Mouse (Mus musculus) retina, embryonic 14.5 days (tissue): ENCODE measurements at regions not wholly inside any gene's neighbourhood (a gene's known extent, or its start where the extent isn't known, plus 50 kb on each side); places are given as distances from the start of the nearest gene placed in this dataset.
A peak's percentile ranks its signal among the peaks of the same experiment; 100 is the strongest.
"Not testable (repeated sequence)": the region's sequence is repeated elsewhere in the genome, so short reads cannot be mapped to it uniquely, and the experiment has no call there.

Experiments
- DNase-seq: peaks from one replicate; pipeline ENCODE4 v3.0.0-alpha.2; 2015; ENCODE audit warnings: low spot score

DNA sequence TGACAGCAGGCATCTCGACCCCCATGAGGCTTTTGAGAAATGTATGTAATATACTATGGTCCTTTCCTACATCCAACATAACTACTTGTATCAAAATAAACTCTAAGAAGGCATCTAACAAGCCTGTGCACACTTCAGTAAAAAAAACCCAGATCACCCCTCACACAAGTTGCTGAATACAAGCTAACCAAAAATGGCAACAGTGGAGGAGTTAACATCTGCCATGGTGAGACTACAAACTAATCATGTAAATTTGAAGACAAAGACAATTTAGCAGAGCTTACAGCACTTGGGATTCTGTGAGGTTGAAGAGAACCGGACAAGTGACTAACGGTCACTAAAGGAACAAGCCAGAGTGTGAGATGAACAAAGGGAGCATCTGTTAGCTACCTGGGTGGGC is 380.6 kb upstream of the Ngly1 start:
- no peak for DNase-seq

DNA sequence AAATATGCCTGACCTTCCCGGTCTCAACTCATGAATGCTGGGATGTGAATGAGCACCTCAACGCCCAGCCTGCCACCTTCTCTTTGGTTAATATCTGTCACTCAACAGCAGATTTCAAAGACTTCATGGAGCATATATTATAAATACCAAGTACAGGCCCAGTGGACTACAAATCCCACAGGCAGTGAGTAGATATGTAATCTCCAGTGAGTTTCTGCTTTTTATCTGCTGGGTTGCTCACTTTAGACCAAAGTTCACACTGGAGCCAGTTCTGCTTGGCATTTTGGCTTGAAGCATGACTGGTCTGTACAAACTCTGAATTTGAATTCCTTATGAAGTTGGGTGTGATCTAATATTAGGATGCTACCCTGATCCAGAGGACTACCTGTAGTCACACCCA is 377.1 kb upstream of the Ngly1 start:
- DNase-seq, result no peak

DNA sequence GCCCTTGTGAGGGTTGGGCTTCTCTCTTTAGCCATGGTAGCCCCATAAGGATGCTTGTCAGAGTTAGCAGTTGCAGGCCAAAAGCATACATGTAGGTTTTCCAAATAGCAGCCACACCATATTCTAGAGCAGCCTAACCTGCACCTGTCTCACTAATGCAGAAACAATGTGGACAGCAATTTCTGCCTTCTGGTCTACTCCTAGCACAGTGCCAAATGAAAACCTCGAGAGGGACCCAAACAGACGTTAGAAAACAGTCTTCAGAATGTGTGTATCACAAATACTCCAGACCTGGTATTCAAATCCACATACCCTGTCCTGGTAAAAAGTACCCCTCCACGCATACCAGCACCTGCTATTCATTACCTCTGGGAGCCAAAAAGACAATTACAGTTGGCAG is 368.9 kb upstream of the Ngly1 start:
- no peak for DNase-seq

DNA sequence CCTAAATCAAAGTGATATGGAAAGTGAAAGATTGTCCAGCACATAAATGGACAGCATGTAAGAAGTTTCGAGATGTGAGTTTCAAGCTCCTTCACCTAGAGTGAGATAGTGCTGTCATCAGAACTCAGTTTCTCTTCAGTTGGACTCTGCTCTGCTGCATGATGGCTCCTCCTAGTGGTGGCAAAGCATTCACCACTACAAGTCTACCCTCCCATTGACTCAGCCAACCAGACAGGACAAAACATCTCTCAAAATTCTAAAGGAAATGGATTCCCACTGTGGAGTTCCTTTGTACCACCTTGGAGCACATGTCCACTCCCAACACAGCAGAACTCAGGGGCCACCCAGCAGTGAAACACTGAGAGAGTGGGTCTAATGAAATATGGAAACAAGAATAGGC is 367.8 kb upstream of the Ngly1 start:
- peak; percentile 23 for DNase-seq

DNA sequence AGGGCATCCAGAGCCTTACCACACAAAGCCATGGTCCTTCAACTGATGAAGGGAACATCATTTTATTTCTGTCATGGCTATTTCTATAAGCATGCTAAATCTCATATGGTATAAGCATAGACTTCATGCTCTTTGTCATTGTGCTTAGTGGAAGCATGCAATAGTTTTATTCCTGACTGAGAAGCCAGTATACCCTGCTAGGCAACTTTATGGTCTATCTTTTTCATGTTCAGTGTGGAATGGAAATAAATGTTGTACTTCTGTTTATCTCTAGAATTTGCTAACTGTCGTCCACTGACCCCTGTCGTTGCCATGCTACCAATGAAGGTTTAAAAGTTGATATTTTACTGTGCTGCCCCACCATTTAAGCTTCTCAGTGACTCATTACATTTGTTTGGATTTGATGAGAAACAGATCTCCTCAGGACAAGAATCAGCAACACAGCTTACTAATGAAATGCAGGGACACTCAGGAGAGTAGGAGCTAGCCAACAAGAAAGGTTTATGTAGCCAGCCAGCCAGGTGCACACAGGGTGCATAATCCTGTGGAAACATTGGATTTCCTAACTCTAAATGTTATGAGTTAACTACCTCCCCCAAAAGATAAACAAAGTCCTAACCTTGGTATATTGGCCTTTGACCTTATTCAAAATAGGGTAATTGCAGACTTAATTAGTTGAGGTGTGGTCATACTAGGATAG is 364.3 kb upstream of the Ngly1 start:
- no peak for DNase-seq

DNA sequence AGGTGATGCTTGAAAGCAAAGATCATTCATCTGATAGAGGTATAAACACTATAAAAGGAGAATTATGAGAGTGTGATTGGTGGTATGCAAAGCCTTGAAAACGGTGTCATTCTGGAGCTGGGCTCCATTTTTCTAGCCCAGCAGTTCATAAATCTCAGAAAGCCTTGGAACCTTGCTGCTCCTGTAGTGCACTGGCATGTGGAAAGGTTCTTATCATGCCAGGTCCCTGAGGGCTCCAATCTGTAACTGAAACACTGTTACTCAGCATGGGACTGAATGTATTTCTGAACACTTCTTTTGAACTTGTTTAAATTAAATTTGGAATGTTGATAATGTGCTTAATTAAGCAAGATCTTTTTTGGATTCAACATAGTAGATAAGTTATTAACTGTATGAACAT is 352.0 kb upstream of the Ngly1 start:
- DNase-seq, result no peak

DNA sequence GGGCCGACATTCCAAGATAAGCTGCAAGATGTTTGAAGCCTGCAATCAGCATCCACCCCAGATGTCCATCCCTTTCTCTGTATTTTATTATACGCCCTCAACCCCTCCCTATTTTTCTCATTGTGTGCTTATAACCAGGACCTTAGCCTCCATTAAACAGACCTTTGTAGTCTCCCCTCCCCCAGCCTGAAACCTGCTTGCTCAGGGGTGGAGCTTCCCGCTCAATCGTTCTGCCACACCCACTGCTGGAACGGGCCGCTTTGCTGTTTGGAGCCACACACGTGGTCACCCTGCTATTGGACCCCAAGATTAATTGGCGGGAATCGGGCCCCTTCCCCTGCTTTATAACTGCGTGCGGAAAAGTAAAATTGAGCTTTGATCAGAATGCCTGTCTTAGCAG is 342.7 kb upstream of the Ngly1 start:
- DNase-seq, result not testable (repeated sequence)

DNA sequence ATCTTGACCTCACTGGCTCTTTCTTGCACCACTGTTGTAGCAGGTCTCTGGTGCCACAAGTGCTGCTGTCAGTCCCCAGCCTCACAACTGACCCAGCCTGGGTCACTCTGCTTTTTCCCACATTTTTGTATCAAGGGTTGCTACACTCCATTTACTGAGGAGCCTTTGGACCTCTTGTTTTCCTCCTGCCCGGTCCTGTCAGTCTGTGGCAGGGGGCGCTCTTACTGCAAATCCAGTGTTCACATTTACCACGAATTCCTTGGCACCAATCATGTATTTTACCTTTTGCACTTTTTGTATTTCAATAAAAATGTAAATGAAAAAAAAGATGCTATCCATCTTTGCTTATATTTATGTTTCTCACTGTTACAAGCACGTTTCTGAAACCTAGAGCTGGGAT is 335.9 kb upstream of the Ngly1 start:
- DNase-seq, result not testable (repeated sequence)

DNA sequence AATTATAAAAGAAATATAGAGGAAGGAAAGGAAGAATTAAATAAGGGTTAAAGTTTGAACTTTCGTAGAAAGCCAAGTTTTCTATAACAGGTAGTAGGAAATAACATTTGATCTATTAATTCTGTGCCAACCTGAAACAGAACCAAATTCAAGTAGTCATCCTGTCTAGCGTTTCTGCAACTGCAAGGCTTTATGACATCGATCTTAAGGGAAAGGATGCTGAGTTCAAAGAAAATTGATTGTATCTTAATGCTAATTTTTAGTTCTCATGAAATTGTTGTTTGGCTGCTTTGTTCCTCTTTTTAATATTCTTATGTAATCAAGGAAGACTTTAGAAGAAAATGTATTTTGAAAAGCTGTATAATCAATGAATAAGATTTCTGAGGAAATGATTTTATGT is 334.9 kb upstream of the Ngly1 start:
- no peak for DNase-seq

DNA sequence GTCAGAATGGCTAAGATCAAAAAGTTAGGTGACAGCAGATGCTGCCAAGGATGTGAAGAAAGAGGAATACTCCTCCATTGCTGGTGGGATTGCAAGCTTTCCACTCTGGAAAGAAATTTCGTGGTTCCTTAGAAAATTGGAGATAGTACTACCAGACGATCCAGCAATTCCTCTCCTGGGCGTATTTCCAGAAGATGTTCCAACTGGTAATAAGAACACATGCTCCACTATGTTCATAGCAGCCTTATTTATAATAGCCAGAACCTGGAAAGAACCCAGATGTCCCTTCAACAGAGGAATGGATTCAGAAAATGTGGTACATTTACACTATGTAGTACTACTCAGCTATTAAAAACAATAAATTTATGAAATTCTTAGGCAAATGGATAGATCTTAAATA is 324.4 kb upstream of the Ngly1 start:
- not testable (repeated sequence) for DNase-seq

DNA sequence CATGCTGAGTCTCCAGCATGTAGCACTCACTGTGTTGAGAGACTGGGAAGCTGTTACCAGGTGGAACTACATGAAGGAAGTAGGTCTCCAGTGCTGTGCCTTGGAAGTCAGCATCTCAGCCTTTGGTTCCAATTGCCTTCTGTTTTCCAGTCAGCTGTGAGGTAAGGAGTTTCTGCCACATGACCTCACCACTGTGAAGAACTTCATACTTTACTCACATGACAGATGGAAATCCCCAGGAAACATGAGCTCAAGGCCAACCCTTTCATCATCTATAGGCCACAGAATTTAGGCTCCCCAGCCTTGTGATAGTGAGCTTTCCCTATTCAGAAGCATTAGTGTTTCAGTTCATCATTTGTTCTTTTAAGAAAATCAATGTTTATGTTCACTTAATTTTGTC is 314.4 kb upstream of the Ngly1 start:
- DNase-seq, result no peak

DNA sequence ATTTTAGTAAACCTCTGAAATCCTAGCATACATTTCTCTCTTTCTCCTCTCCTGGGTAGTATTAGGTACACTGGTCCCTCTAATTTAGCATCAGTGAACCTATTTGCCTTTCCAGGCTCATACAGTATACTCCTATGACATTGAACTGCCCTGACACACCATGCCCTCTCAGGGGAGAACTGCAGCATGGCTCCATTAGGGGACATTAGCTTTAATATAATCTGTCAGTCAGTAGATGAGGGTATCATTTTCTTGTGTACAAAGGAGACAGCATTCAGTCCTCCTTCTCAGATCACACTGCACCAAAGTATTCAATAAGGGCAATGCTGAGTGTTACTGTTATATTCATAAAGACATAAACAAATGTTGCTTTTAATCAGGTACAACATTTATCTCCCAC is 278.8 kb upstream of the Ngly1 start:
- DNase-seq, result no peak

DNA sequence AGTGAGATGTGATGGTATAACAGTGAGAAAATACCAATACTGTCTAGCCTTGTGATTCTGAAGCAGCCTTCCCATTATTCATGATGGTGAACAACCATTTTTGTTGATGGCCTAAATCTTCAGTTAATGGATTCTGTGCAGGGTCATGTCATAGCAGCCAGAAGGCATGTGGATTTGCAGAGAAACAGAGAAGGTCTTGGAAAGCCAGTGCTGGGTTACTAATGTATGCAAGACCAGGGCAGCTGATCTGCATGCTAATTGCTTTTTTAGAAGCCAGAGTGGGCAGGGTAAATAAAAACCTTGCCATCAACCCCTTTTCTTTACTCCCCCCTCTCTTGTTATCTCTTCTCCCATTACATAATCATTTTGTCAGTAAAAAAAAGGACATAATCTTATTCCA is 278.3 kb upstream of the Ngly1 start:
- no peak for DNase-seq

DNA sequence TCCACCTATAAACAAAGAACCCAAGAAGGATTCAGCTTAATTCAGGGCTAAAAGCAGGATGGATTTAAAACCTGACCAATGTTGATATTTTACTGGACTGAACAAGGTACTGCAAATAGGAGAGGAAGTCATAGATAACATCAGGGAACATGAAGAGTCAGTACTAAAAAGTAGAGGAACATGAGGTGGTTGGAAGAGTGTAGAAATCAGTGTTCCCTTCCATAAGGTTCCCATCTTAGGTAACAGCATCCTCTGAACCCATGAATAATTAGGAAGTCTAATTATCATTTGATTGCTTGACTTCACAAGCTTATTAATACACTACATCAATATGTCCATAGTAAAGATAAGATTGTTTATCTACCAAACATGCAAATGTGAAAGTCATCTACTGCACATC is 277.8 kb upstream of the Ngly1 start:
- DNase-seq, result no peak

DNA sequence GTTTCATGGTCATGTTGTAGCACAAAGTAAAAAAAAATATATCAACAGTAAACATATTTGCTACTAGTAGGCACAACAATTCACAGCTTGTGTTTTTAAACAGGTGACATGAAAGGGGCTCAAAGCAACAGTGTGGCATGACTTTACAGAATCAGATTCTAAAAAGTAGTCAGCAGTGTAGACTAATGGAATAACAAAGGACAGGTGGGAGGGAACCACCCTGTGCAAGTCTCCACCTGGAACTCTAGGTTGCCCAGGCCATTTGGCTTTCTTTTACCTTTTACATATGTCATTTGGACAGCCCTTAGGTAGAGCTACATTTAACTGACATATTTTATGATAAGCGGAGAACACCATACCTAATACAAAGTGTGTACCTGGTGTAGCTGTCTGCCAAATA is 271.7 kb upstream of the Ngly1 start:
- DNase-seq, result no peak

DNA sequence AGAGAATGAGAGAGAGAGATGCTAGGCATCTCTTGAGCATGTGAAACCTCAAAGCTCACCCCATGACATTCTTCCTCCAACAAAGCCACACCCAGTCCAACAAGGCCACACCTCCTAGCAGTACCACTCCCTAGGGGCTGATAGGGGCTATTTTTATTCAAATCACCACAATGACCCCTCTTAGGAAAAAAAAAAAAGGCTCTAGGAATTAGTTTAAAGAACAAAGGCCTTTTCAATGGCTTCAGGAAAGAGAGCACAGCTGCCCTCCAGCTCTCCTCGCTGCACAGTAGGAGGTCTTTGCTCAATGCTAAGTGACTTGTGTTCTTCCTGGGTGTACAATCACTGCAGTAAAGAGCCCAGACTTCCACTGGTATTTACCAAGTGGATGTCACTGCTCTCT is 270.8 kb upstream of the Ngly1 start:
- peak; percentile 28 for DNase-seq

DNA sequence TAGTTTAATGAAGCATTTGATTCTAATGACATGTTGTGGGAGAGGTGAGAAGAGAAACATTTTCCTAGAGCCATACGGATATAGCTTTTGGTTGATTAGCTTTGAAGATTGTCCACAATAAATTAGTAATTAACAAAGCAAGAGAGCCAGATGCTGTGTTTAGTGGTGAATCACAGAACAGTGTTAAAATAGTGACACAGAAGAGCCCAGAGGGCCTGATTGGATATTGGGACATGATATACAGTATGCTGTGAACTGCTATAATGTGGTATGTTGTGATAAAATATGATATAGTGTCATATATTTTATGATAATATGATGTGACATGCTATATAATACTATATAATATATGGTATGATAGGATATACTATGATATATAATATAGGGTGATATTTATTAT is 243.7 kb upstream of the Ngly1 start:
- DNase-seq, result no peak

DNA sequence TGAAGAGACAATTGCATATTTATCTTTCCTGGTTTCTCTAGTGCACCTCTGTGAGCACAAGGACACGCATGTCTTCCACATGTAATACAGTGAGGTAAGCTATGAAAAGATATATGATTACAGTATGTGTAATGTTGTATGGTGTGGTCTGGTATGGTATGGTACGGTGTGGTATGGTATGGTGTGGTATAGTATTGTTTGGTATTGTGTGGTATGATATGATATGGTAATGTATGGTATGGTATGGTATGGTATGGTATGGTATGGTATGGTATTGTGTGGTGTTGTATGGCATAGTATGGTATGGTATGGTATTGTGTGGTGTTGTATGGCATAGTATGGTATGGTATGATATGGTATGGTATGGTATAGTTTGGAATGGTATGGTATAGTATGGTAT is 242.1 kb upstream of the Ngly1 start:
- no peak for DNase-seq

DNA sequence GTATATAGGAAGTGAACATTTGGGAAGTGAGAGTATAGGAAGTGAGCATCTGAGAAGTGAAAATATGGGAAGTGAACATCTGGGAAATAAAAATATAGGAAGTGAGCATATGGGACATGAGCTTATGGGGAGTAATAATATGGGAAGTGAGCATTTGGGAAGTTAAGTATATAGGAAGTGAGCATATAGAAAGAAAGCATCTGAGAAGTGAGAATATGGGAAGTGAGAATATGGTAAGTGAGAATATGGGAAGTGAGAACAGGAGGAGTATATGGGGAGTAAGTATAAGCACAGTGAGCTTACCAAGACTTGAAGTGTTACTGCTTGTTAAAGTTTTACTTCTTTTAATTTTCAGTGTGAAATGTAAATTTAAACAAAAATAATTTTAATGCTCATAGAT is 239.3 kb upstream of the Ngly1 start:
- no peak for DNase-seq

DNA sequence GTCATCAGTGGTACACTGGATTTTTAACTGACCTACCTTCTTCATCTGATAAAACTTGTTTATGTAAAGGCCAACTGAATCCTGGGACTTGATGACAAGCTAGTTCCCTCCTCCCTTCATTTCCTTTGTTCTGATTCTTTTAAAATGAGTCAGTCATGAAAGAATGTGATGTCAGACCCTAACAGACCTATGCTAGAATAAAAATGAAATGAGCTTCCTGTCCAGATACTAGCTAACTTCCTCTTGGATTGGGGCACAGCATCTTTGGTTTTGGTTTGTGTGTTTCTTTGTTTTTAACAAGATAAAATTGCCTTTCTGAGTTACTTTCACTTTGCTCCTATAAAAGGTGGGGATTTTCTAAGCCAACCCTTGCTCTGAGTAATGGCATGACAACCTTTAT is 225.2 kb upstream of the Ngly1 start:
- DNase-seq, result no peak

DNA sequence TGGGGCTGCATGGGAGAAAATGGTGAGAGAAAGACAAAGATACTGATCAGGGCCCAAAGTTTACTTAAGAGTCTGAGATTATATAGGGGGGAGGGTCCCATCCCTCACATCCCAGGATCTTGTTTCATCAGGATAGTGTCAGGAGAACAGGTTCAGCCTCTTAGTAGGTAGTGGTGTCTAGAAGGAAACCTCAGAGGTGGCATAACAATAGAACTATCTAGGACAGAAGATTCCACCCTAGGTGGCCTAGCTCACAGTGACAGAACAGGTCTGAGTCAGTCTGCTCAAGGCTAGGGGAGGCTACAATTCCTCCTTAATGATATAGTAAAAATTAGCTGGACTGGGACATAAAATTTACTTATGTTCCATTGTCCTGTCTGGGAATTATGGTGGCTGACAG is 211.3 kb upstream of the Ngly1 start:
- no peak for DNase-seq

DNA sequence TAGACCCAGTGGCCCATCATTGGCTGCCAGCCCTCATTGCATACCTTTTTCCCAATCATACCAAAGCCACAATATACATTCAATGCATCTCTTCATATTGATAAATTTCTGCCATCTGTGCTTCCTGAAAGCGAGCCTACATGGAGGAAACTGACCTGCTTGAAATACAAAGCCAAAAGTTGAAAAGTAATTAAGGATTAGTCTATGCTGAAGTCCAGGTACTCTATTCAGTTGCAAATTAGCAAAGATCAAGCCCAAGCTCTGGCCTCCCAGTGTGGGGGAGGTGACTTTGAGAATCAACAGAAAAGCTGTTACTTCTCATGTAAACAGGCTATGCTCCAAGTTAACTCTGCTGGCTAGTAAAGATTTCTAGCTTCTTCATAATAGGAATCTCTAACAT is 210.7 kb upstream of the Ngly1 start:
- no peak for DNase-seq

DNA sequence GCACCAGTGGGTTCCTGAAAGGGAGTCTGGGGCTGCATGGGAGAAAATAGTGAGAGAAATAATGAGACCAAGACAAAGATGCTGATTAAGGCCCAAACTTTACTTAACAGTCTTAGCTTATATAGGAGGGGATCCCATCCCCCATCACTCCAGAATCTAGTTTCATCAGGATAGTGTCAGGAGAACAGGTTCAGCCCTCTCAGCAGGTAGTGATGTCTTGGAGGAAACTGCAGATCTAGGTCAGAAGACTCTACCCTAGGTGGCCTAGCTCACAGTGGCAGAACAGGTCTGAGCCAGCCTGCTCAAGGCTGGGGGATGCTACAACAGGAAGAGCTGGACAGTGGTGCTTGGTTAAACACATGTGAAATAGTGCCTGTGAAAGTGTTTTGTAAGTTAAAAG is 204.6 kb upstream of the Ngly1 start:
- no peak for DNase-seq

DNA sequence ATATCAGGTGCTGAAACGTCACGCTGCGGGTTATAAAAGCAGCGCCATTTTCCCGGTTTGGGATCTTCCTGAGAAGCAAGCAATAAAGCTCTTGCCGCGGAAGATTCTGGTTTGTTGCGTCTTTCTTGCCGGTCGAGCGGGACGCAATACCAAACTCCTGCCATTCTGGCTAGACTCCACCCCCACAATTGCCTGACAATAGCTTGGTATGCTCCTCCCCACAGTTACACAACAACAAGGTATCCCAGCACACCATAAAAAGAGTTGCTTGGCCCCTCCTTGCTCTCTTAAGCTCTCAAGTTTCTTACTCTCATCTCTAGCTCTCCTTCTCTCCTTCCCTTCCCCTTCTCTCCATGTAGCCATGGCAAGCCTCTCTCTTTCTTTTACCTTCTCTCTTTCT is 176.5 kb upstream of the Ngly1 start:
- not testable (repeated sequence) for DNase-seq

DNA sequence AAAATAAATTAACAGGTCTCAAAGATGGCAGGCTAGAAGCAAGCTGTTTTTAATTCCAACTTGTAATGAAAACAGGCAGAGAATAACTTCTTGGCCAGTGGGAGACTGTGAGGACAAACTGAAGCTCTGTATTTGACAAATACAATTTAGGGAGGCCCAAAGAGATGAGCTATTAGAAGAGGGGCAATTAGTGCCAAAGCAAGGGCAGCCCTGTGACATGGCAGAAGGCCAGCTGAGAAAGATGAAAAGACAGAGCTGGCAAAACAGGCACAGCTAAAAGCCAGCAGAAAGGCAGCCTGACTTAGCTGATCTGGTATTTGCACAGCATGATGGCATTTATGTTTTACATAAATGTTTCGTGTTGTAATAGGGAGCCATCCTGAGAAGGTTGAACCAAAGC is 175.0 kb upstream of the Ngly1 start:
- no peak for DNase-seq
